Mouse (Mus musculus): ENCODE results near the gene Hoxa11. TPM values are rescaled to one million over a fixed set of nuclear protein-coding genes. Genes with fewer than 3 reads are reported as not detected.

Hoxa11 gene
- total RNA-seq, 2 experiments from 2014 or later = 2.0 to 2.7 TPM

GRCm38 (mm10) chr6:52213119-52213986 is 32.3 kb downstream of the Hoxa11 start, which contains the start of the genes Hoxa3 and Gm28308:
TSS of gene Hoxa3 (minus strand) at chr6:52213336.
TSS of gene Gm28308 (minus strand) at chr6:52213339.
- peak; percentile 64 to 71 for DNase-seq
- intact Hi-C loops (cut with DNase I) = loop anchor here (10.0 kb wide), 1 partner anchor 829 kb away; no protein-coding TSS in a partner anchor

GRCm38 (mm10) chr6:52212556-52213118 is 33.0 kb downstream of the Hoxa11 start:
- DNase-seq = peak in 1 of 2 experiments; percentile 41
- intact Hi-C loops (cut with DNase I) = loop anchor here (10.0 kb wide), 1 partner anchor 828 kb away; no protein-coding TSS in a partner anchor

- peak in 1 of 2 experiments; percentile 32 for DNase-seq
- intact Hi-C loops (cut with DNase I) = loop anchor here (10.0 kb wide), 1 partner anchor 827 kb away; no protein-coding TSS in a partner anchor
These were observed 33.6 kb downstream of the Hoxa11 start for GRCm38 (mm10) chr6:52211961-52212360.

- intact Hi-C loops (cut with DNase I) = loop anchor here (10.0 kb wide), 1 partner anchor 827 kb away; no protein-coding TSS in a partner anchor
- peak; percentile 63 to 73 for DNase-seq
These were observed 34.3 kb downstream of the Hoxa11 start for GRCm38 (mm10) chr6:52211170-52211935.

- intact Hi-C loops (cut with DNase I) = loop anchor here (5.0 to 10.0 kb wide), 3 partner anchors 47 to 825 kb away; partner anchors contain the start of gene Hoxa2
- DNase-seq = no peak
These were observed 35.9 kb downstream of the Hoxa11 start for GRCm38 (mm10) chr6:52209685-52210046.

GRCm38 (mm10) chr6:52208868-52209684 is 36.5 kb downstream of the Hoxa11 start:
- DNase-seq = no peak
- intact Hi-C loops (cut with DNase I) = loop anchor here (5.0 kb wide), 2 partner anchors 47 to 337 kb away; partner anchors contain the start of gene Hoxa2

GRCm38 (mm10) chr6:52208072-52208867 is 37.3 kb downstream of the Hoxa11 start, which contains the start of gene Hoxa6:
TSS of gene Hoxa6 (minus strand) at chr6:52208722.
- DNase-seq = peak; percentile 36 to 40
- intact Hi-C loops (cut with DNase I) = loop anchor here (5.0 kb wide), 2 partner anchors 46 to 336 kb away; partner anchors contain the start of gene Hoxa2

GRCm38 (mm10) chr6:52207684-52207976 is 38.0 kb downstream of the Hoxa11 start:
- DNase-seq = no peak
- intact Hi-C loops (cut with DNase I) = loop anchor here (5.0 kb wide), 2 partner anchors 45 to 335 kb away; partner anchors contain the start of gene Hoxa2

- intact Hi-C loops (cut with DNase I) = loop anchor here (5.0 kb wide), 2 partner anchors 45 to 335 kb away; partner anchors contain the start of gene Hoxa2
- DNase-seq = no peak
These were observed 38.5 kb downstream of the Hoxa11 start for GRCm38 (mm10) chr6:52206882-52207683.

GRCm38 (mm10) chr6:52205638-52206621 is 39.7 kb downstream of the Hoxa11 start:
- DNase-seq = no peak
- intact Hi-C loops (cut with DNase I) = loop anchor here (5.0 kb wide), 2 partner anchors 44 to 334 kb away; partner anchors contain the start of gene Hoxa2

GRCm38 (mm10) chr6:52205221-52205620 is 40.4 kb downstream of the Hoxa11 start:
- intact Hi-C loops (cut with DNase I) = loop anchor here (5.0 kb wide), 2 partner anchors 43 to 333 kb away; partner anchors contain the start of gene Hoxa2
- DNase-seq = no peak

GRCm38 (mm10) chr6:52204050-52204752 is 41.4 kb downstream of the Hoxa11 start, which contains the start of gene Hoxa5:
TSS of gene Hoxa5 (minus strand) at chr6:52204587.
- intact Hi-C loops (cut with DNase I) = loop anchor here (5.0 kb wide), 1 partner anchor 202 kb away; no protein-coding TSS in a partner anchor
- DNase-seq = peak; percentile 65 to 77

GRCm38 (mm10) chr6:52203371-52204049 is 42.1 kb downstream of the Hoxa11 start:
- peak in 1 of 2 experiments; percentile 29 for DNase-seq
- intact Hi-C loops (cut with DNase I) = loop anchor here (5.0 kb wide), 1 partner anchor 201 kb away; no protein-coding TSS in a partner anchor

GRCm38 (mm10) chr6:52203121-52203370 is 42.6 kb downstream of the Hoxa11 start:
- no peak for DNase-seq
- intact Hi-C loops (cut with DNase I) = loop anchor here (5.0 kb wide), 1 partner anchor 201 kb away; no protein-coding TSS in a partner anchor

All from gastrocnemius, postnatal 36 days (tissue).